Mouse (Mus musculus): ENCODE measurements at regions not wholly inside any gene's neighbourhood (a gene's known extent, or its start where the extent isn't known, plus 50 kb on each side); places are given as distances from the start of the nearest gene placed in this dataset.

- no peak for TF ChIP-seq CTCF (IDR thresholded peaks at IDR 0.05; ENCODE audit: borderline replicate concordance, control insufficient read depth, extremely low read depth, insufficient read depth, low read length, poor library complexity)
- no peak for TF ChIP-seq POLR2A (IDR thresholded peaks at IDR 0.05; ENCODE audit: control insufficient read depth, extremely low read depth, insufficient read depth, low read length, poor library complexity)
Measured at GRCm38 (mm10) chr9:23134006-23134405, 88.9 kb upstream of the Bmper start.
